Mouse (Mus musculus): ENCODE results near the gene Enpp7.

The Enpp7 gene

GRCm38 (mm10) chr11:118987999-118988398 lies at the start of gene Enpp7:
Enpp7 (plus strand) TSS chr11:118988188.
- DNase-seq: peak; percentile 37 to 48

- no peak for DNase-seq
These were observed 48.3 kb upstream of the Enpp7 start for GRCm38 (mm10) chr11:118939731-118940130.

- DNase-seq: no peak
These were observed 47.4 kb upstream of the Enpp7 start for GRCm38 (mm10) chr11:118940539-118940938.

GRCm38 (mm10) chr11:118941268-118941667 lies 46.7 kb upstream of the Enpp7 start:
- no peak for DNase-seq

GRCm38 (mm10) chr11:118945868-118946267 lies 42.1 kb upstream of the Enpp7 start:
- DNase-seq: no peak

GRCm38 (mm10) chr11:118955016-118955415 lies 33.0 kb upstream of the Enpp7 start:
- DNase-seq: no peak

GRCm38 (mm10) chr11:118957070-118957471 lies 30.9 kb upstream of the Enpp7 start:
- DNase-seq: peak in 1 of 2 experiments; percentile 10

GRCm38 (mm10) chr11:118960649-118961048 lies 27.3 kb upstream of the Enpp7 start:
- no peak for DNase-seq

- no peak for DNase-seq
These were observed 25.5 kb upstream of the Enpp7 start for GRCm38 (mm10) chr11:118962478-118962877.

GRCm38 (mm10) chr11:118963926-118964325 lies 24.1 kb upstream of the Enpp7 start:
- DNase-seq: no peak

GRCm38 (mm10) chr11:118965078-118965477 lies 22.9 kb upstream of the Enpp7 start:
- DNase-seq: no peak

- peak in 1 of 2 experiments; percentile 62 for DNase-seq
These were observed 16.4 kb upstream of the Enpp7 start for GRCm38 (mm10) chr11:118971470-118972034.

- DNase-seq: no peak
These were observed 15.3 kb upstream of the Enpp7 start for GRCm38 (mm10) chr11:118972431-118973377.

GRCm38 (mm10) chr11:118974340-118974739 lies 13.6 kb upstream of the Enpp7 start:
- no peak for DNase-seq

GRCm38 (mm10) chr11:118975427-118975826 lies 12.6 kb upstream of the Enpp7 start:
- peak; percentile 39 to 84 for DNase-seq

GRCm38 (mm10) chr11:118975917-118976316 lies 12.1 kb upstream of the Enpp7 start:
- DNase-seq: peak; percentile 8 to 39

GRCm38 (mm10) chr11:118980388-118980787 lies 7.6 kb upstream of the Enpp7 start:
- no peak for DNase-seq

- DNase-seq: no peak
These were observed 6.8 kb upstream of the Enpp7 start for GRCm38 (mm10) chr11:118981012-118981776.

GRCm38 (mm10) chr11:118982593-118983113 lies 5.3 kb upstream of the Enpp7 start:
- DNase-seq: no peak

GRCm38 (mm10) chr11:118985571-118985970 lies 2.4 kb upstream of the Enpp7 start:
- DNase-seq: no peak

GRCm38 (mm10) chr11:118992781-118993180 lies 4.8 kb downstream of the Enpp7 start:
- no peak for DNase-seq

GRCm38 (mm10) chr11:118995448-118995847 lies 7.5 kb downstream of the Enpp7 start:
- DNase-seq: no peak

GRCm38 (mm10) chr11:118997182-118997581 lies 9.2 kb downstream of the Enpp7 start:
- DNase-seq: peak in 1 of 2 experiments; percentile 39

Data from kidney, postnatal 36 days (tissue).